Mouse (Mus musculus) spleen, adult 2 months (tissue): ENCODE results near the gene Anp32b.

Source experiments
- CTCF ChIP-seq: fragments of 200-500 bp; IDR thresholded peaks from 2 replicates; pipeline ENCODE4 v1.5.1; 2011; ENCODE audit warnings: mild to moderate bottlenecking, inconsistent platforms; ENCODE audit not compliant: insufficient read depth, insufficient read length, insufficient replicate concordance; ENCODE audit errors: extremely low read depth
- POLR2A ChIP-seq: fragments of 200-500 bp; IDR thresholded peaks from 2 replicates; pipeline ENCODE4 v1.6.1; 2011; ENCODE audit warnings: low read depth, low read length, inconsistent platforms

GRCm38 (mm10) chr4:46447461-46447860 is 3.2 kb upstream of the Anp32b start:
- no peak for TF ChIP-seq CTCF
- TF ChIP-seq POLR2A = no peak
